Mouse (Mus musculus) midbrain, embryonic 15.5 days (tissue): ENCODE measurements around the gene Prkn. TPM values are rescaled to one million over a fixed set of nuclear protein-coding genes. Genes with fewer than 3 reads are reported as not detected.
A peak's percentile ranks its signal among the peaks of the same experiment; 100 is the strongest.

Experiments
- ATAC-seq: fragments of 200-750 bp; cut with Nextera tagmentation; replicated peaks from 2 replicates; pipeline ENCODE4 v1.8.0; 2017; ENCODE audit warnings: moderate TSS enrichment
- H3K27ac ChIP-seq: fragments of 300-500 bp; sonication (generic); 2 replicates; pipeline ENCODE4 v1.5.1; 2015; ENCODE audit warnings: mild to moderate bottlenecking, inconsistent platforms
- H3K27me3 ChIP-seq: fragments of 300-500 bp; sonication (generic); replicated peaks from 2 replicates; pipeline ENCODE4 v1.6.1; 2015; ENCODE audit warnings: inconsistent platforms
- H3K36me3 ChIP-seq: fragments of 300-500 bp; sonication (generic); replicated peaks from 2 replicates; pipeline ENCODE4 v1.6.1; 2015; ENCODE audit warnings: inconsistent platforms
- H3K4me1 ChIP-seq: fragments of 300-500 bp; sonication (generic); 2 replicates; pipeline ENCODE4 v1.6.1; 2015; ENCODE audit warnings: inconsistent platforms
- H3K4me2 ChIP-seq: fragments of 300-500 bp; sonication (generic); 2 replicates; pipeline ENCODE4 v1.6.1; 2015; ENCODE audit warnings: inconsistent platforms, mild to moderate bottlenecking, moderate library complexity
- H3K4me3 ChIP-seq: fragments of 300-500 bp; sonication (generic); 2 replicates; pipeline ENCODE4 v1.5.1; 2015; ENCODE audit warnings: mild to moderate bottlenecking, inconsistent platforms
- H3K9ac ChIP-seq: fragments of 300-500 bp; sonication (generic); 2 replicates; pipeline ENCODE4 v1.6.1; 2015; ENCODE audit warnings: mild to moderate bottlenecking, inconsistent platforms
- H3K9me3 ChIP-seq: fragments of 300-500 bp; sonication (generic); 2 replicates; pipeline ENCODE4 v1.6.1; 2016; ENCODE audit warnings: inconsistent platforms
- WGBS: fragments of 180-500 bp; shearing (Covaris S2); methylation state at CpG from one replicate; pipeline ENCODE4 v1.1.7; 2015; ENCODE audit warnings: mixed read lengths; 5-methylcytosine and 5-hydroxymethylcytosine counted together
- polyA plus RNA-seq: library from polyadenylated mRNA; unstranded; fragments of >200 nt; fragmentation: Nextera tagmentation; extraction: Ambion mirVana; gene quantifications from 2 replicates; pipeline ENCODE4 v1.2.1, GENCODE M21; 2015

Gene Prkn
- polyA plus RNA-seq, 1 experiment from 2014 or later, result 4.8 TPM

DNA sequence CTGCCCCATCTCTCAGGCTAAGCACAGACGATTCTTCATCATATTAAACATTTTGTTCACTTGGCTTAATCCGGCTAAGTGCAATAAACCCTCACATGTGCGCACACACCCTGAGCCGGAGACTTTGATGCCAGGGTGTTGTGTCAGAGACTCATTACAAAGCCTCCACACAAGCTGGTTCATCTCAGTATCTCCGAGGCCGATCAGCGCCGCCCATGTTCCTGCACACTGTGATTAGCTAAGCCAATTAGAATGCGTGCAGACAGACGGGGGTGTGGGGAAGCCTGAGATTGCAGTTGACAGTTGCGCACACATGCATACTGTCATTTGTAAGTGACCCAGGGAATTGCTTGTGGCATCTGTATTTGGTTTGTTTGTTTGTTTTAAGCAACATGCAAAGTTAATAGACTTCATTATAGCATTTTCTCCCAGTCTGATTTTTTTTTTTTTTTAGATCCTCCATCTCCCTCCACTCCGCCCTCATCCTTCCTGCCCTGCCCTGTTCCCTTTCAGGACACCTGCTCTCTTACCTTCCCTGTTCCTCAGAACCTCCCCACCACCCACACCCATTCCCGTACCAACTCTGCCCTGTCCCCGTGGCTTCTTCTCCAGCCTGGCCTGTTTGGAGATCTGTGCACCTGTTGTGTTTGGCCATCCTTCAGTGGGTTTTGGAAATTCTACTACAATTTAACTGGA lies 1202.5 kb downstream of the Prkn start:
- Histone ChIP-seq H3K4me2 (peak overlapping the region; percentile 15; the same call in 1 of the 2 replicates), H3K27ac (no peak overlapping the region), H3K4me3 (no peak overlapping the region), H3K9ac (no peak overlapping the region), H3K9me3 (no peaks in the 10 kb centered on the region), H3K4me1 (0 out of 2 replicates have a peak, but pooled peaks cover 6% of the 10 kb centered on the region), H3K36me3 (no peaks in the 10 kb centered on the region), H3K27me3 (no peaks in the 10 kb centered on the region)
- 45% methylated on average over 14 of the region's 14 CpGs for WGBS
- no peak; the same call in 1 of the 2 replicates for ATAC-seq

DNA sequence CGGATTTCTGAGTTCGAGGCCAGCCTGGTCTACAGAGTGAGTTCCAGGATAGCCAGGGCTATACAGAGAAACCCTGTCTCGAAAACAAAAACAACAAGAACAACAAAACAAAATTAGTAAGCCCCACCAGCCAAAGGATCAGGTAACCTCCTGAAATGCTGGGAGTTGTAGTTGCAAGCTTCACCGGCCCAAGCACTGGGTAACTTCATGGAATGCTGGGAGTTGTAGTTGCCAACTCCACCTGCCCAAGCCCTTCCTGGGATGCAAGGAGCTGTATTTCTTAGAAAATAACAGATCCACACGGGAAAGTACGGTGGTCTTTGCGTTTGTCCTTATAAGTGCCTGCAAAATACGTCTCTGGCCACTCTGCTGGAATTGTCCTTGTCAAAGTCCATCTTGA lies 1204.0 kb downstream of the Prkn start:
- Histone ChIP-seq H3K9ac (no peak overlapping the region), H3K4me2 (no peak overlapping the region), H3K4me3 (no peak overlapping the region), H3K4me1 (0 out of 2 replicates have a peak, but pooled peaks cover 6% of the 10 kb centered on the region), H3K27ac (no peak overlapping the region), H3K9me3 (no peaks in the 10 kb centered on the region), H3K36me3 (no peaks in the 10 kb centered on the region), H3K27me3 (no peaks in the 10 kb centered on the region)
- no peak for ATAC-seq
- 64% methylated on average over 8 of the region's 8 CpGs for WGBS

DNA sequence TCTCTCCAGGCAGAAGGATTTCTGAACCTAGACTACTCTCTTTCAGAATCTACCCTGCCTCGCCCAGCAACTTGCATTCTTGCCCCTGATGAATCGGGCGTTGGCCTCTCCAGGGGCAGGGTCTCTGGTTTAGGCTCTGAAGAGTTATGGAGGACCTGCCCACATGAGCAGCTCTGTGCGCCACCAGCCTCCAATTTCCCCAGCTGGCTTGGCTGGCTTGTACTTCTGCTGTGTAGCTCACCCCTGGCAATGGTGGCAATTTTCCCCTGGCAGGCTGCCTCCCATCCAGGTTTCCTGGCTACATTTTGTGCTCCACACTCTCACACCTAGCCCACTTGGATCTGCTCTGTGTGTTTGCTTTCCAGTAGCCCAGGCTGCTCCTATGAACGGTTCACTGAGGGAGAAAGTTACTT lies 1205.7 kb downstream of the Prkn start:
- Histone ChIP-seq H3K9me3 (no peaks in the 10 kb centered on the region), H3K9ac (no peak overlapping the region), H3K4me3 (no peak overlapping the region), H3K27me3 (no peaks in the 10 kb centered on the region), H3K4me2 (no peak overlapping the region), H3K36me3 (no peaks in the 10 kb centered on the region), H3K4me1 (0 out of 2 replicates have a peak, but pooled peaks cover 6% of the 10 kb centered on the region), H3K27ac (no peak overlapping the region)
- ATAC-seq, result peak; percentile 50; the same call in 1 of the 2 replicates
- WGBS, result 61% methylated on average over 5 of the region's 5 CpGs

DNA sequence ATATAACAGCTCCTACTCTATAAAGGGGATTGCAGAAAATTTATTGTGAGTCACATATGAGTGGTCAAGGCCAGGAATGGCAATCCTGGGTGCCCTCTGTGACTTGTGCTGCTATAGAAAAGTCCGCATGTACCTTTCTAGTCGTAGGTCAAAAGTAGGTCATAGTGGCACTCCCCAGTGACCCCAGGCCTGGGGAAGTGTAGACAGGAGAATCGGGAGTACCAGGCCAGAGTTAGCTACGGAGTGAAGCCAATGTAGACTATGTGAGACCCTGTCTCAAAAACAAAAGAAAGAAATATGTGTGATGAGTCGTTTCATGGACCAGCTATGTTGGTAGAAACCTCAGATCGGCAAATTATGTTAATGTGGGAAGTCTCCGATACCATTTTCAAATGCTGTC lies 1206.8 kb downstream of the Prkn start:
- H3K27ac ChIP-seq, result no peak overlapping the region
- H3K4me2 ChIP-seq, result no peak overlapping the region
- H3K36me3 ChIP-seq, result no peaks in the 10 kb centered on the region
- no peak overlapping the region for H3K4me3 ChIP-seq
- H3K27me3 ChIP-seq, result no peaks in the 10 kb centered on the region
- ATAC-seq, result no peak
- H3K4me1 ChIP-seq, result 0 out of 2 replicates have a peak, but pooled peaks cover 6% of the 10 kb centered on the region
- no peaks in the 10 kb centered on the region for H3K9me3 ChIP-seq
- WGBS, result 81% methylated on average over 7 of the region's 7 CpGs
- no peak overlapping the region for H3K9ac ChIP-seq

DNA sequence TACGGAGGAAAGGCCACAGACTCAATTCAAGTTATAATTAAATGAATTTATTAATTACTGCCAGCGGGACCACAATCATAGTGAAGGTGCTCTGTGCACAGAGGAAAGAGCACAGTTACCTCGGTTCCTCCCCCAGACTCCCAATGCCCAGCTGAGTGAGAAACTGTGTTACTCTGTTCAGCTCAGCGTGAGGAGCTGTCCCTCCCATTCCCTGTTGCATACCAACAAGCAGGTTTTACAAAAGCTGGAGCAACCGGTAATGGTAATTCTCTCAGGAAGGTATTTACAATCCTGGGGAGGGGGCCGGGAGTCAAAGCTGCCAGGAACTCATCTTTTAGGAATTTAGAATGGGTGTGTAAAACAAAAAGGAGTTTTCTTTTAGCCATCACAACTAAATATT lies 1207.3 kb downstream of the Prkn start:
- Histone ChIP-seq H3K9me3 (no peaks in the 10 kb centered on the region), H3K27me3 (no peaks in the 10 kb centered on the region), H3K36me3 (no peaks in the 10 kb centered on the region), H3K4me1 (0 out of 2 replicates have a peak, but pooled peaks cover 5% of the 10 kb centered on the region), H3K27ac (no peak overlapping the region), H3K9ac (no peak overlapping the region), H3K4me2 (no peak overlapping the region), H3K4me3 (no peak overlapping the region)
- ATAC-seq, result no peak
- WGBS, result 22% methylated on average over 6 of the region's 6 CpGs

DNA sequence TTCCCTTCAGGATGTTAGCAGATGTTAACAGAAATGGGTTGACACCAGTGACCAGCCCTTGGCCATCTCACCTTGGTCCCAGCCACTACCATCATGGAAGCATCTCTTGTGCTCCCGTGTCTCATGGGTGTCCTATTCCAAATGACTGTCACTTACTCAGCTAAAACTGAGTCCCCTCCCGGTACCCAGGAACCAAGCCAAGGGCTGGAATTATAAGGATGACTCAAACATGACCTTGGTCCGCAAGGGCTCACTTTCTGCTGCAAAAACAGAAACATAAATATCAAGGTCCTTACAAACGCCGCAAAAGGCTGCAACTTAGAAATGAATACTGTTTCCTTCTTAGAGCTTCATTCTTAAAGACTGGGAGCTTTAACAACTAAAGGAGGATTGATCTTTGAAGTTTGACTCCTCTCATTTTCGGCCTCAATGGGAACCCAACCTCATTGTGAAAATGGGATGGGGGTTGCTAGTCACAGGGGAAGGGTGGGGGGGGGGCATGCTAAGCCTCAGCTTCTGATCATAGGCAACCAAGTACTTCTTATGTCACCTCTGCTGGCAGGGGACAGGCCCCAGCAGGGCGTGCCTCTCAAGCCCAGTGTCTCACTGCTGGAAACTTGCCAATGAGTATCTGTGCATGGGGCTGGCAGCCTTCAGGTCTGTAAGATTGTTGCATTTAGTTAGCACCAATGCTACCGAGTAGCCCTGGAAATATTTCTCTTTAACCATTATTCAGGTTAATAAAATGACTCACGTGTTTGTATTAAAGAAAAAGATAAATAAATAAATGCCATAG lies 1208.7 kb downstream of the Prkn start:
- Histone ChIP-seq H3K9ac (no peak overlapping the region), H3K36me3 (no peaks in the 10 kb centered on the region), H3K9me3 (no peaks in the 10 kb centered on the region), H3K27ac (no peak overlapping the region), H3K4me1 (0 out of 2 replicates have a peak, but pooled peaks cover 2% of the 10 kb centered on the region), H3K27me3 (no peaks in the 10 kb centered on the region), H3K4me3 (no peak overlapping the region), H3K4me2 (no peak overlapping the region)
- 71% methylated on average over 9 of the region's 9 CpGs for WGBS
- no peak for ATAC-seq

DNA sequence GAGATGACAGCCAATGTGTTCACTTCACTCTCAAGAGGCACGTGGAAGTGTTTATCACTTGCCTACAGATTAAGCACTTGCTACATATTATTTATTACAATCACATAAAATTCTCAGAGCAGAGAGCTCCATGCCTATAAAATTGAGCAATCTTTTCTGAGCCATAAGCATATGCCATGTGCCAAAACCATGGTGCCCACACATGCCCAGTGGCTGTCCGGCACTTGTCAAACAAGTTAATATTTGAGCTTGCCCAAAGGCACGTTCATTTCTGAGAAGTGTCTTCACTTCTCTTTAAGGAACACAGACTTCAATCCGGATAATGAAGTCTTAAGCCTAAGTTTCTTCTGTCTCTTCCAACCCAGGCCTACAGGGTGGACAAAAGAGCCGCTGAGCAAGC lies 1210.1 kb downstream of the Prkn start:
- 86% methylated on average over 5 of the region's 5 CpGs for WGBS
- no peaks in the 10 kb centered on the region for H3K27me3 ChIP-seq
- H3K9me3 ChIP-seq, result no peaks in the 10 kb centered on the region
- H3K4me3 ChIP-seq, result no peak overlapping the region
- H3K4me1 ChIP-seq, result 0 out of 2 replicates have a peak, but pooled peaks cover 2% of the 10 kb centered on the region
- H3K36me3 ChIP-seq, result no peaks in the 10 kb centered on the region
- no peak overlapping the region for H3K27ac ChIP-seq
- no peak overlapping the region for H3K4me2 ChIP-seq
- ATAC-seq, result no peak
- no peak overlapping the region for H3K9ac ChIP-seq

DNA sequence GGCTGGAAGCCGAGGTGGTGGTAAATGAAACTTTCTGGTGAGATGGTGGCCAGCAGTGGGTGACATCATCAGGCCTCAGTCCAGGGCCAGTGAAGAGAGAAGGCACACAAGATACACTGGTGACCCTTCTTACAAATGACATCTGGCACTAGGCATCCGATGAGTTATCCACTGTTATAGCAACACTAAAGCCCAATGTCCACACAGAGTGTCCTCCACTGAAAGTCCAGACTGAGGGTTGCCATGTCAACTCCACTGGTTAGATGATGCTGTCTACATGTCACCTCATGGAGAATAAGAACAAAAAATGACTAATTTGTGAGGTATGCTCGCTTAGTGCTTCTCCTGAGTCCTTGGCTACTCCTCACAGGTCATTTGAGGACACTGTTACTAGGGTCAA lies 1210.8 kb downstream of the Prkn start:
- no peak overlapping the region for H3K4me2 ChIP-seq
- H3K36me3 ChIP-seq, result no peaks in the 10 kb centered on the region
- WGBS, result 86% methylated on average over 3 of the region's 3 CpGs
- H3K4me1 ChIP-seq, result no peaks in the 10 kb centered on the region
- H3K9me3 ChIP-seq, result no peaks in the 10 kb centered on the region
- no peak overlapping the region for H3K4me3 ChIP-seq
- no peak overlapping the region for H3K9ac ChIP-seq
- H3K27ac ChIP-seq, result no peak overlapping the region
- H3K27me3 ChIP-seq, result no peaks in the 10 kb centered on the region
- no peak for ATAC-seq

DNA sequence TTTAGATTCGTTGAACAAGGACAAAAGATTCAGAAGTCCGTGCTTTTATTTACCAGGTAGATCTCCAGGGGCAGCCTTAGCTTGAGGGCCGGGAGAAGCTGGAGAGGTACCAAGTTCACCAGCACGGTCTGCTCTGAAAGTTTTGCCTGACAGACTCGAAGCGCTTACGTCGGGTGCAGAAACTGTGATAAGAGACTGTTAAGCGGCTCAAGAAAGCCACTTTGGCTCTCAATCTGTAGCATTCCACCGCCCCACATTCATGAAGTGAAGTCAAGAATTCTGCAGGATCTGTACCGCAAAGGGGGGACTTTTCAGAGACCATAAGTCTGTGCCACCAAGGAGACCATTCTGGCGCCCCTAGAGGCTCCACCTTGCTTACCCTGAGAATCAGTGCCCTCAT lies 1212.5 kb downstream of the Prkn start:
- Histone ChIP-seq H3K4me3 (no peak overlapping the region), H3K27me3 (no peaks in the 10 kb centered on the region), H3K4me1 (no peaks in the 10 kb centered on the region), H3K9ac (no peak overlapping the region), H3K27ac (no peak overlapping the region), H3K9me3 (no peaks in the 10 kb centered on the region), H3K4me2 (no peak overlapping the region), H3K36me3 (no peaks in the 10 kb centered on the region)
- ATAC-seq, result no peak
- 86% methylated on average over 12 of the region's 12 CpGs for WGBS

DNA sequence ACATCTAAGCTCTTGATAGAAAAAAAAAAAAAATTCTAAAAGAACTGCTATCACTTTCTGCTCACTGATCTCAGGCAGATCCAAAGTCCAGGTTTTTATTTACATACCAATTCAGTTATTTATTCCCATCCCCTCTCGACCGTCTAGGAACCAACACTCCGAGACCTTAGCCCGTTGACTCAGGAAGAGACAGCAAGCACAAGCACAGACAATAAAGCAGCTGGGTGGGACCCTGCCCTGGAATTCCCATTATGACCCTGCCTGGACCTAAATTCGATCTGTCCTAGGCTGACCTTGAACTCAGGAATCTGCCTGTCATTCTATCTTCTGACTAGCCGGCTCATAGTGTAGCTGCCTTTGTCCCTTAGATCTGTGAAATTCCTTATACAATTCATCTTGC lies 1218.9 kb downstream of the Prkn start:
- no peak overlapping the region for H3K4me2 ChIP-seq
- WGBS, result 90% methylated on average over 6 of the region's 6 CpGs
- no peak for ATAC-seq

DNA sequence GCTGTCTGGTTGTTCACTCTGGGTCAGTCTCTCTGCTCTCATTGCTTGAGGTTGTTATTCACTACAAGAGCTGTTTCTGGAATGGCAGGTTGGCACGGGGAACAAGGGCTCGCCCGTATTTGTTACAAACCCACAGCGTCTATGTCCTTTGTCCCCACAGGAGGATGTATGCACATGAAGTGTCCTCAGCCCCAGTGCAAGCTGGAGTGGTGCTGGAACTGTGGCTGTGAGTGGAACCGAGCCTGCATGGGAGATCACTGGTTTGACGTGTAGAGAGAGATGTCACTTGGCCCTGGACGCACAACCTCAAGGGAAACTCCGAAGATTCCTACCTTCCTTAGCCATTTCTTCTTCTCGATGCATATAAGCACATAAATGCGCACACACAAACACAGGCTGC lies 1221.2 kb downstream of the Prkn start:
- 0 out of 2 replicates have a peak, but pooled peaks cover 2% of the 10 kb centered on the region for H3K27me3 ChIP-seq
- no peak overlapping the region for H3K9ac ChIP-seq
- H3K4me1 ChIP-seq, result no peaks in the 10 kb centered on the region
- H3K27ac ChIP-seq, result no peak overlapping the region
- H3K36me3 ChIP-seq, result no peaks in the 10 kb centered on the region
- 89% methylated on average over 10 of the region's 10 CpGs for WGBS
- no peak overlapping the region for H3K4me2 ChIP-seq
- H3K4me3 ChIP-seq, result no peak overlapping the region
- H3K9me3 ChIP-seq, result no peaks in the 10 kb centered on the region
- no peak for ATAC-seq

More for the DNA sequence above, 1218.9 kb downstream of the Prkn start:
- H3K9ac ChIP-seq, result no peak overlapping the region
- no peaks in the 10 kb centered on the region for H3K4me1 ChIP-seq
- H3K27me3 ChIP-seq, result 0 out of 2 replicates have a peak, but pooled peaks cover 2% of the 10 kb centered on the region
- H3K27ac ChIP-seq, result no peak overlapping the region
- no peak overlapping the region for H3K4me3 ChIP-seq
- H3K36me3 ChIP-seq, result no peaks in the 10 kb centered on the region
- no peaks in the 10 kb centered on the region for H3K9me3 ChIP-seq

DNA sequence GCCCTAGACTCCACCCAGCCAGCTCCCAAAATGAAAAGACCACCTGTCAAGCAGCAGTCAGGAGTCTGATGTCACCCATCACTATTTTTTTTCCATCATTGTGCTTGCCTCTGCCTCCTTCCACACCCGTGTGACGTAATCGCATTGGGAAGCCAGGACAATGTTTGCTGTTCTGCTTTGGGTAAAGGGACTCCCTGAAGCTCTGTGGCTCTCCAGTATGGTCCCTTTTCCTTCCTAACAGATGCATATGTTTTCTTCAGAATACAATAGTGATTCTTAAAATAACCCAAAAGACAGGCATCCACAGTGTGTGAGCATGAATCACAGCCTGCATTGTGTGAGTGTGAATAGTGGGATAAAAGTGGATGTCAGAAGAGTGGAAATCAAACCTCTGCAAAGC lies 1222.7 kb downstream of the Prkn start:
- Histone ChIP-seq H3K27ac (no peak overlapping the region), H3K4me2 (no peak overlapping the region), H3K4me1 (no peaks in the 10 kb centered on the region), H3K9me3 (no peaks in the 10 kb centered on the region), H3K9ac (no peak overlapping the region), H3K4me3 (no peak overlapping the region), H3K36me3 (no peaks in the 10 kb centered on the region), H3K27me3 (0 out of 2 replicates have a peak, but pooled peaks cover 2% of the 10 kb centered on the region)
- ATAC-seq, result no peak
- 76% methylated on average over 3 of the region's 3 CpGs for WGBS
